Mouse (Mus musculus) heart, embryonic 14.5 days (tissue): ENCODE measurements around the gene Slc9a9. TPM values are rescaled to one million over a fixed set of nuclear protein-coding genes. Genes with fewer than 3 reads are reported as not detected.

Experiments used
- ATAC-seq: fragments of 200-750 bp; cut with Nextera tagmentation; 2 replicates; pipeline ENCODE4 v1.8.0; 2017; ENCODE audit warnings: low read depth, moderate TSS enrichment; ENCODE audit not compliant: insufficient number of reproducible peaks, insufficient read depth, low FRiP score
- H3K27ac ChIP-seq, 2 experiments: fragments of 200-500 bp in 1 of 2; fragments of 300-500 bp in 1 of 2; sonication (generic) in 1 of 2; replicated peaks in 1 of 2; 2 replicates each; pipeline ENCODE4 v1.5.1; 2012 to 2014; ENCODE audit warnings: low read depth in 2 of 2, low read length in 2 of 2, control low read depth in 1 of 2, mild to moderate bottlenecking in 1 of 2, mixed read lengths in 1 of 2; ENCODE audit not compliant: control insufficient read depth in 1 of 2, insufficient read depth in 1 of 2
- H3K27me3 ChIP-seq: fragments of 300-500 bp; sonication (generic); 2 replicates; pipeline ENCODE4 v1.6.1; 2014; ENCODE audit warnings: mild to moderate bottlenecking, low read length, control low read depth; ENCODE audit not compliant: control insufficient read depth, insufficient read depth
- H3K36me3 ChIP-seq: fragments of 300-500 bp; sonication (generic); 2 replicates; pipeline ENCODE4 v1.6.1; 2014; ENCODE audit warnings: mild to moderate bottlenecking, control low read depth, low read length, mixed read lengths; ENCODE audit not compliant: control insufficient read depth, insufficient read depth
- H3K4me1 ChIP-seq, 2 experiments: fragments of 200-500 bp in 1 of 2; fragments of 300-500 bp in 1 of 2; sonication (generic) in 1 of 2; 2 replicates each; pipeline ENCODE4 v1.6.1; 2012 to 2014; ENCODE audit warnings: low read length in 2 of 2, control low read depth in 1 of 2, mixed read lengths in 1 of 2; ENCODE audit not compliant: control insufficient read depth in 2 of 2, insufficient read depth in 2 of 2
- H3K4me2 ChIP-seq: fragments of 300-500 bp; sonication (generic); 2 replicates; pipeline ENCODE4 v1.6.1; 2014; ENCODE audit warnings: mild to moderate bottlenecking, low read length
- H3K4me3 ChIP-seq, 2 experiments: fragments of 200-500 bp in 1 of 2; fragments of 300-500 bp in 1 of 2; sonication (generic) in 1 of 2; 2 replicates each; pipeline ENCODE4 v1.5.1; 2012 to 2014; ENCODE audit warnings: low read length in 2 of 2, mild to moderate bottlenecking in 2 of 2, control low read depth in 1 of 2, low read depth in 1 of 2, moderate library complexity in 1 of 2; ENCODE audit not compliant: control insufficient read depth in 1 of 2, insufficient read depth in 1 of 2
- H3K9ac ChIP-seq: fragments of 300-500 bp; sonication (generic); 2 replicates; pipeline ENCODE4 v1.6.1; 2014; ENCODE audit warnings: mild to moderate bottlenecking, low read length
- H3K9me3 ChIP-seq: fragments of 300-500 bp; sonication (generic); 2 replicates; pipeline ENCODE4 v1.6.1; 2016; ENCODE audit warnings: low read length, control low read depth; ENCODE audit not compliant: control insufficient read depth
- WGBS: fragments of 180-500 bp; shearing (Covaris S2); extraction: QIAGEN DNeasy Blood & Tissue Kit; methylation state at CpG from one replicate; pipeline ENCODE4 v1.1.7; 2014; 5-methylcytosine and 5-hydroxymethylcytosine counted together
- polyA plus RNA-seq: library from polyadenylated mRNA; unstranded; fragments of >200 nt; fragmentation: Nextera tagmentation; extraction: Ambion mirVana; gene quantifications from 2 replicates; pipeline ENCODE4 v1.2.1, GENCODE M21; 2014

Slc9a9 gene
- polyA plus RNA-seq, 1 experiment from 2014 or later, result 4.7 TPM

GRCm38 (mm10) chr9:95127774-95128173 is 458.1 kb downstream of the Slc9a9 start:
- Histone ChIP-seq H3K4me2 (no peak overlapping the region), H3K4me3 (no peak overlapping the region), H3K9ac (no peak overlapping the region), H3K4me1 (no peaks in the 10 kb centered on the region), H3K9me3 (no peaks in the 10 kb centered on the region), H3K27me3 (no peaks in the 10 kb centered on the region), H3K36me3 (no peaks in the 10 kb centered on the region), H3K27ac (no peak overlapping the region)
- WGBS, result 79% methylated on average over 2 of the region's 2 CpGs
- ATAC-seq, result no peak

DNA sequence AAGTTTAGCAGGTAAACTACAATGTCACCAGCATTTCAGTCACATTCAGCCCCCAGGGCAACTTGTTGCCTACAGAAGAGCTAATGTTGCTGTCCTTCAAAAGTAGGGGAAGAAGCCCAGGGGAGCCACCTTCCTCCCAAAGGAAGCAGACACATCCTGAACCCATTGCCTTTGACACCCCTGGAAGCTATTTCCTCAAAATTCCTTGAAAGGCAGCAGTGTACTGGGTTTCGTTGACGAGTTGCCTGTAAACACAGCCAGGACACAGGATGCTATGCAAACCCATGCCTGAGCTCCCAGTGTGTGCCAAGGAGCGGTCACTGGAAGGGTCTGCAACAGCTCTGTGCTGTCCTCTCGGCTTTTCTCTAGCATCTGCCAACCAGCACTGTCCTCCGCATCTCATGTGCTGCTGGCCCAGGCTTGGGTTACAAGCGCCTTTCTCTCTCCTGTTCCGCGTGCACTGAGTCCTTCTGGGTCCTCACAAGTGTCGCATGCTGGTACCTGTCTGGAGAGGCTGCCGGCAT is 479.6 kb downstream of the Slc9a9 start:
- 78% methylated on average over 10 of the region's 10 CpGs for WGBS

DNA sequence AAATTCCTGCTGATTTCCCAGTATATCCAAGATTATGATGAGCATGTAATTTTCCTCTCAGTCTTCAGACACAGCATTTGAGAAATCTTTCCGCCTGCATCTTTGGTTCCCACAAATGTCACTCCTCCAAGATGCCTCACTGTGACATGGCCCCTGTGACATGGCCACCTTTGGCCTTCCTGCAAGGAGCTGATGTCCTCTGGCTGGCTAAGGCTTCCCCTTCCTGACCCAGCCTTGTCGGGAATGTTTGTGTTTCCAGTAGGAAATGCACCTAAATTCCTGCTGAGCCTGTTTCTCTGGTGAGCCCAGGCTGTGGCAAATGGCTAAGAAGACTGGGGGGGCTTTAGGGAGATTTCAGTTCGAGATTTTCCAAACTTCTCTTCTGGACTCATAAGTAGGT is 480.4 kb downstream of the Slc9a9 start:
- H3K4me3 ChIP-seq, result no peak overlapping the region
- H3K27ac ChIP-seq, result no peak overlapping the region
- no peaks in the 10 kb centered on the region for H3K4me1 ChIP-seq
- no peak for ATAC-seq
- no peak overlapping the region for H3K4me2 ChIP-seq
- no peaks in the 10 kb centered on the region for H3K9me3 ChIP-seq
- H3K27me3 ChIP-seq, result no peaks in the 10 kb centered on the region
- no peak overlapping the region for H3K9ac ChIP-seq
- H3K36me3 ChIP-seq, result no peaks in the 10 kb centered on the region
- 33% methylated on average over 3 of the region's 3 CpGs for WGBS

More for the DNA sequence above, 479.6 kb downstream of the Slc9a9 start:
- no peak for ATAC-seq
- Histone ChIP-seq H3K9ac (no peak overlapping the region), H3K4me1 (no peaks in the 10 kb centered on the region), H3K9me3 (no peaks in the 10 kb centered on the region), H3K27me3 (no peaks in the 10 kb centered on the region), H3K4me3 (no peak overlapping the region), H3K4me2 (no peak overlapping the region), H3K27ac (no peak overlapping the region), H3K36me3 (no peaks in the 10 kb centered on the region)

DNA sequence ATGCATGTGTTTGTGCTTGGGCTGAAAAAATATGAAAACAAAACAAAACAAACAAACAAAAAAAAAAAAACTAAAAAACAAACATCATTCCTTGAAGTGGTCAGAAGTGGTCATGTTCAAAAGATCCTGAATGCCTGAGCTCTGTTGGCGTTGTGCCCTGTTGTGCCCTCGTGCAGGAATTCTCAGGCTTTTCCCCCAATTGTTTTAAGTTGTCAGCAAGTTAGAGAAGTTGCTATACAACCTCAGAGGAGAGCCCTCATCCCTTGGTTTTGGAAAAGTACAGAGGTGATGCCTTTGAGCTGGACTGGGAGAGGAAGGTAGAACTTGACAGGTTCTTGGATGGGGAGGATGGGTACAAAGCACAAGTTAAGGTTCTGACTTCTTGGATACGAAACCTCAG is 480.9 kb downstream of the Slc9a9 start:
- H3K27me3 ChIP-seq, result no peaks in the 10 kb centered on the region
- no peaks in the 10 kb centered on the region for H3K36me3 ChIP-seq
- WGBS, result 57% methylated on average over 3 of the region's 3 CpGs
- no peak overlapping the region for H3K9ac ChIP-seq
- ATAC-seq, result no peak
- no peaks in the 10 kb centered on the region for H3K9me3 ChIP-seq
- H3K4me3 ChIP-seq, result no peak overlapping the region
- no peak overlapping the region for H3K4me2 ChIP-seq
- H3K4me1 ChIP-seq, result no peaks in the 10 kb centered on the region
- H3K27ac ChIP-seq, result no peak overlapping the region

GRCm38 (mm10) chr9:95150998-95151397 is 481.3 kb downstream of the Slc9a9 start:
- Histone ChIP-seq H3K27me3 (no peaks in the 10 kb centered on the region), H3K4me2 (no peak overlapping the region), H3K36me3 (no peaks in the 10 kb centered on the region), H3K9ac (no peak overlapping the region), H3K9me3 (no peaks in the 10 kb centered on the region), H3K27ac (no peak overlapping the region), H3K4me3 (no peak overlapping the region), H3K4me1 (no peaks in the 10 kb centered on the region)
- 68% methylated on average over 4 of the region's 4 CpGs for WGBS
- ATAC-seq, result no peak

DNA sequence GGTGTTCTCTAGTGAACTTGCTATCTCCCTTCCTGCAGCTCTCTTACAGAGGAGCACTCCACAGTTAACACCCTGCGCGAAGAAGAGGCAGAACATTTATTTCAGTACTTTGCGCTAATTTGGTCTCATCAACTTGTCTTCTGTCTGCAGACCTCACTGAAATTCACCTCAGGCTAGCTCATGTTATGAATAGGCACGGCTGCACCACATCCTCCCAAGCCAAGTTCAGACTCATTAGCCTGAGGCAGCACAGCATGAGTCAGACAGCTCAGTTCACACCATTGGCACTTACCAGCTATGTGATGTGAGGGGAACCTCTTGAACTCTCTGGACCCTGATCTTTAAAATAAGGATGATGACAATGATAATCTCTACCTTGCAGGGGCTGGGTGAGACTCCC is 482.0 kb downstream of the Slc9a9 start:
- Histone ChIP-seq H3K27me3 (no peaks in the 10 kb centered on the region), H3K36me3 (no peaks in the 10 kb centered on the region), H3K9ac (no peak overlapping the region), H3K4me1 (no peaks in the 10 kb centered on the region), H3K27ac (no peak overlapping the region), H3K9me3 (no peaks in the 10 kb centered on the region), H3K4me2 (no peak overlapping the region), H3K4me3 (no peak overlapping the region)
- ATAC-seq, result no peak
- WGBS, result 59% methylated on average over 4 of the region's 4 CpGs

DNA sequence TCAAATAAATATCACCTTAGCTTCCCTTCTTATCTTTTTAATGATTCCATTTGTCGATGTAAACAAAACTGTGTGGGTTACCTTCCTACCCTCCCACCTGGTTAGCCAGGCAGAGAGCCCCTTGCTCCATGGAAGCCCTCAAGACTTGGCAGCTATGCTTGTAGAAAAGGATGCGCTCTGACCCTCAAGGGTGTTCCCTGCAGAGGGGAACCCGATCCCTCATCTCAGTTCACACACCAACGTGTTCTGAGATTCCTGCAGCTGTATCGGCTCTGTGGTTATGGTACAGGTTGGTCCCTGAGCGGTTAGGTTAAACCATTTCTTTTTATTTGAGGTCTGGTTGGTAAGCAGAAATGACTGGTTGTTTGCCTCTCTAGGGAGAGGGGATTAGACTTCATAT is 484.3 kb downstream of the Slc9a9 start:
- H3K27me3 ChIP-seq, result no peaks in the 10 kb centered on the region
- no peaks in the 10 kb centered on the region for H3K9me3 ChIP-seq
- WGBS, result 75% methylated on average over 6 of the region's 6 CpGs
- ATAC-seq, result no peak
- no peak overlapping the region for H3K27ac ChIP-seq
- no peak overlapping the region for H3K4me2 ChIP-seq
- H3K36me3 ChIP-seq, result no peaks in the 10 kb centered on the region
- no peak overlapping the region for H3K9ac ChIP-seq
- H3K4me1 ChIP-seq, result no peaks in the 10 kb centered on the region
- no peak overlapping the region for H3K4me3 ChIP-seq

GRCm38 (mm10) chr9:95157948-95158347 is 488.2 kb downstream of the Slc9a9 start:
- ATAC-seq, result no peak
- no peak overlapping the region for H3K9ac ChIP-seq
- H3K27ac ChIP-seq, result no peak overlapping the region
- no peaks in the 10 kb centered on the region for H3K9me3 ChIP-seq
- WGBS, result 75% methylated on average over 4 of the region's 4 CpGs
- H3K27me3 ChIP-seq, result no peaks in the 10 kb centered on the region
- no peak overlapping the region for H3K4me2 ChIP-seq
- no peaks in the 10 kb centered on the region for H3K36me3 ChIP-seq
- no peaks in the 10 kb centered on the region for H3K4me1 ChIP-seq
- H3K4me3 ChIP-seq, result no peak overlapping the region
